8 mouse cellular contexts compared by ENCODE assay signal in the genomic region with DNA sequence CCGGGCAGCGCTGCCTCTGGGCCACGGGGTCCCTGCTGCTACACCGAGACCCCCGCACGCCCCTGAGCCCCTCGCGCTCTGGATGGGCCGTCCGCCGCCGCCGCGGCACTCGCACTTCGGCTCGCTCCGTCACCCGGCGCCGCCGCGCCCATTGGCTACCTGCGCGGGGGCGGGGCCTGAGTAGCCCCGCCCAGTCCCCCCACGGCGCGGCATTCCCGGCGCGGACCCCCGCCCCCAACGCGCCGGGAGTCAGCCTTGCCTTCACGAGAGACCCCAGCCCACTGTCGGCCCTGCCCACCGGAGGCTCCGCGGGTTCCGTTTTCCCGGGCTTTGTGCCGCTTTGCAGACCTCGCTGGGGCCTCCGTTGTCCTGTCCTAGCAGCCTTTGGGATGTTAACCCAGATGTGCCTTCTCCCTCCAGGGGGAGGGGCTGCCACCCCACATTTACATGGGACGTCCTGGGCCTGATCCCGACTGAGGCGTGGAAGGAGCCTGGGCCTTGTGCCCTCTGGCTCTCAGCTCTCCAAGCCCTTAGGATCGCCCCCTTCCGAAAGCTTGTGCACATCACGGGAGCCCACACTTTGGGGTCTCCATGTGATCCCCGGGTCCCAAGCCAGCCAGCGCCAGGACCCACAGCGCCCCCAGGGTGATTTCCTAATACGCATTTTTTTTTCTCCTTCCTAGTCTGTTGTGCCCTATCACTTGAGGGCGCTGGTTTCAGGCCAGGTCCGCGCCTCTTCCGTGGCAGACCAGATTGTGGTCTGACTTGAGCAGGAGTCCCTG. TPM values are rescaled to one million over a fixed set of nuclear protein-coding genes. Genes with fewer than 3 reads are reported as not detected.
DNase-seq lines count a peak whose midpoint lies in the region; ATAC-seq lines count a peak whose summit lies in the region.

A gene (minus strand): TSS at position 126 of the 782 bp plus-strand sequence.

- peak within 1 kb of the TSS; percentile 75 for H3K9ac ChIP-seq in lung, embryonic 15.5 days

- H3K27me3 ChIP-seq in hindbrain, embryonic 10.5 days (ENCODE audit: insufficient read depth, poor library complexity, severe bottlenecking), result peaks cover 9% of the 10 kb centered on the region; the same call in 1 of the 2 replicates
- H3K27me3 ChIP-seq in lung, embryonic 15.5 days, result no peaks in the 10 kb centered on the region

- peaks cover 39% of the 10 kb centered on the region for H3K4me1 ChIP-seq in hindbrain, embryonic 10.5 days (replicated peaks)
- peaks cover 21% of the 10 kb centered on the region for H3K4me1 ChIP-seq in lung, embryonic 15.5 days

- peak within 1 kb of the TSS; percentile 92 for H3K27ac ChIP-seq in hindbrain, embryonic 10.5 days
- peak within 1 kb of the TSS; percentile 84 for H3K27ac ChIP-seq in lung, embryonic 15.5 days

- H3K4me2 ChIP-seq in lung, embryonic 15.5 days, result peak within 1 kb of the TSS; percentile 89

- peak; percentile 85 for ATAC-seq in lung, embryonic 15.5 days (ENCODE audit: borderline replicate concordance, extremely low read depth, low FRiP score, low TSS enrichment)

- WGBS in hindbrain, embryonic 10.5 days, result under 1% methylated on average over 61 of the region's 61 CpGs
- WGBS in lung, embryonic 15.5 days, result under 1% methylated on average over 49 of the region's 61 CpGs

- no peaks in the 10 kb centered on the region for H3K9me3 ChIP-seq in hindbrain, embryonic 10.5 days
- H3K9me3 ChIP-seq in lung, embryonic 15.5 days, result no peaks in the 10 kb centered on the region

- H3K36me3 ChIP-seq in hindbrain, embryonic 10.5 days, result no peaks in the 10 kb centered on the region
- H3K36me3 ChIP-seq in lung, embryonic 15.5 days, result no peaks in the 10 kb centered on the region

- peak within 1 kb of the TSS; percentile 89 for H3K4me3 ChIP-seq in hindbrain, embryonic 10.5 days
- peak within 1 kb of the TSS; percentile 77 for H3K4me3 ChIP-seq in lung, embryonic 15.5 days

- DNase-seq in Muller cell, postnatal 12 days (ENCODE audit: inconsistent ontology term), result peak; percentile 88
- DNase-seq in cerebellum, postnatal 10 days, result peak; percentile 85 to 87
- peak; percentile 59 to 67 for DNase-seq in frontal cortex, postnatal 10 days (ENCODE audit: low spot score in 2 of 2)
- peak; percentile 89 for DNase-seq in hindbrain, embryonic 10.5 days (ENCODE audit: low spot score)
- DNase-seq in layer of hippocampus, adult 9-11 months, result peak; percentile 78
- peak; percentile 67 for DNase-seq in ovary, adult 18-20 months (ENCODE audit: low spot score)
- peak; percentile 70 to 73 for DNase-seq in thymus, postnatal 36 days

RNA-seq across cellular contexts. Expression of the gene that starts here (rescaled TPM):
- polyA plus RNA-seq in hindbrain, embryonic 10.5 days (2016; fragmentation: Nextera tagmentation; extraction: Ambion mirVana), result 35.6 and 38.9 TPM in 2 replicates
- polyA plus RNA-seq in lung, embryonic 15.5 days (2015; fragmentation: Nextera tagmentation; extraction: Ambion mirVana), result 43.8 and 44.5 TPM in 2 replicates

Comparison
In these comparisons a context has a peak if more than half of its experiments do, and no peak if none do; other contexts are left out.
1. Peak in every context shown above with its lines: DNase-seq, ATAC-seq, H3K4me3 ChIP-seq and H3K27ac ChIP-seq.